Mouse (Mus musculus): ENCODE data around the gene Tnnt3.

- TF ChIP-seq CTCF (IDR thresholded peaks at IDR 0.05; ENCODE audit: borderline replicate concordance, insufficient read depth, low read depth, low read length) (no peak), POLR2A (IDR thresholded peaks at IDR 0.05; ENCODE audit: borderline replicate concordance, insufficient read depth, low read length) (no peak)
Observed at GRCm38 (mm10) chr7:142460636-142461077, 38.0 kb upstream of the Tnnt3 start, which contains the start of gene Lsp1.
